Mouse (Mus musculus): ENCODE measurements around the gene Pde7b. TPM values are rescaled to one million over a fixed set of nuclear protein-coding genes. Genes with fewer than 3 reads are reported as not detected.

Pde7b gene
- total RNA-seq, 2 experiments from 2014 or later = 32.5 to 41.0 TPM

GRCm38 (mm10) chr10:20490775-20491174 is 234.1 kb downstream of the Pde7b start:
- peak; percentile 8; the same call in 1 of the 2 replicates for TF ChIP-seq CTCF (IDR thresholded peaks at IDR 0.05)
- DNase-seq = no peak
- Histone ChIP-seq H3K4me3 (no peak overlapping the region), H3K27ac (peak overlapping the region; percentile 81)
- intact Hi-C loops (cut with DNase I) = no loop called here

GRCm38 (mm10) chr10:20490281-20490680 is 234.6 kb downstream of the Pde7b start:
- Histone ChIP-seq H3K27ac (peak overlapping the region; percentile 81), H3K4me3 (no peak overlapping the region)
- no peak for TF ChIP-seq CTCF (IDR thresholded peaks at IDR 0.05)
- no peak for DNase-seq
- intact Hi-C loops (cut with DNase I) = no loop called here

GRCm38 (mm10) chr10:20486461-20487253 is 238.2 kb downstream of the Pde7b start:
- peak; percentile 73 for DNase-seq
- intact Hi-C loops (cut with DNase I) = loop anchor here (5.0 kb wide), 1 partner anchor 61 kb away; no protein-coding TSS in a partner anchor
- Histone ChIP-seq H3K27ac (peak overlapping the region; percentile 81), H3K4me3 (peak overlapping the region; percentile 45)
- no peak for TF ChIP-seq CTCF (IDR thresholded peaks at IDR 0.05)

- no peak for TF ChIP-seq CTCF (IDR thresholded peaks at IDR 0.05)
- no peak for DNase-seq
- Histone ChIP-seq H3K27ac (peak overlapping the region; percentile 81), H3K4me3 (no peak overlapping the region)
- intact Hi-C loops (cut with DNase I) = loop anchor here (5.0 kb wide), 1 partner anchor 61 kb away; no protein-coding TSS in a partner anchor
Observed at GRCm38 (mm10) chr10:20485816-20486215, 239.1 kb downstream of the Pde7b start.

- H3K4me3 ChIP-seq = no peak overlapping the region
- intact Hi-C loops (cut with DNase I) = no loop called here
- no peak for DNase-seq
- TF ChIP-seq CTCF (IDR thresholded peaks at IDR 0.05) = no peak
- 0 out of 2 replicates have a peak overlapping the region, but pooled peaks have one; percentile 24 for H3K27ac ChIP-seq
Observed at GRCm38 (mm10) chr10:20479481-20479880, 245.4 kb downstream of the Pde7b start.

- no peak for DNase-seq
- Histone ChIP-seq H3K4me3 (no peak overlapping the region), H3K27ac (peak overlapping the region; percentile 32; the same call in 1 of the 2 replicates)
- TF ChIP-seq CTCF (IDR thresholded peaks at IDR 0.05) = no peak
- intact Hi-C loops (cut with DNase I) = no loop called here
Observed at GRCm38 (mm10) chr10:20478456-20478855, 246.4 kb downstream of the Pde7b start.

GRCm38 (mm10) chr10:20474831-20475230 is 250.0 kb downstream of the Pde7b start:
- DNase-seq = no peak
- H3K27ac ChIP-seq = no peak overlapping the region
- TF ChIP-seq CTCF (IDR thresholded peaks at IDR 0.05) = no peak
- no peak overlapping the region for H3K4me3 ChIP-seq
- intact Hi-C loops (cut with DNase I) = no loop called here

- H3K27ac ChIP-seq = no peak overlapping the region
- no peak for TF ChIP-seq CTCF (IDR thresholded peaks at IDR 0.05)
- DNase-seq = no peak
- intact Hi-C loops (cut with DNase I) = no loop called here
- H3K4me3 ChIP-seq = no peak overlapping the region
Observed at GRCm38 (mm10) chr10:20474036-20474435, 250.8 kb downstream of the Pde7b start.

- H3K27ac ChIP-seq = no peak overlapping the region
- TF ChIP-seq CTCF (IDR thresholded peaks at IDR 0.05) = no peak
- intact Hi-C loops (cut with DNase I) = no loop called here
- no peak overlapping the region for H3K4me3 ChIP-seq
- no peak for DNase-seq
Observed at GRCm38 (mm10) chr10:20473505-20473904, 251.4 kb downstream of the Pde7b start.

GRCm38 (mm10) chr10:20472007-20472406 is 252.9 kb downstream of the Pde7b start:
- intact Hi-C loops (cut with DNase I) = no loop called here
- DNase-seq = no peak
- no peak for TF ChIP-seq CTCF (IDR thresholded peaks at IDR 0.05)
- Histone ChIP-seq H3K27ac (peak overlapping the region; percentile 41; the same call in 1 of the 2 replicates), H3K4me3 (peak overlapping the region; percentile 50)

- intact Hi-C loops (cut with DNase I) = no loop called here
Observed at GRCm38 (mm10) chr10:20464631-20465030, 260.2 kb downstream of the Pde7b start.

GRCm38 (mm10) chr10:20463941-20464340 is 260.9 kb downstream of the Pde7b start:
- no peak for TF ChIP-seq CTCF (IDR thresholded peaks at IDR 0.05)
- DNase-seq = no peak
- no peak overlapping the region for H3K27ac ChIP-seq

More at GRCm38 (mm10) chr10:20464631-20465030, 260.2 kb downstream of the Pde7b start:
- Histone ChIP-seq H3K4me3 (no peak overlapping the region), H3K27ac (no peak overlapping the region)
- DNase-seq = no peak
- no peak for TF ChIP-seq CTCF (IDR thresholded peaks at IDR 0.05)

GRCm38 (mm10) chr10:20462596-20462995 is 262.3 kb downstream of the Pde7b start:
- Histone ChIP-seq H3K4me3 (no peak overlapping the region), H3K27ac (no peak overlapping the region)
- no peak for DNase-seq
- TF ChIP-seq CTCF (IDR thresholded peaks at IDR 0.05) = no peak
- intact Hi-C loops (cut with DNase I) = no loop called here

More at GRCm38 (mm10) chr10:20463941-20464340, 260.9 kb downstream of the Pde7b start:
- intact Hi-C loops (cut with DNase I) = no loop called here
- no peak overlapping the region for H3K4me3 ChIP-seq

Data from gastrocnemius, adult 2 months (tissue).